In the genomic region with DNA sequence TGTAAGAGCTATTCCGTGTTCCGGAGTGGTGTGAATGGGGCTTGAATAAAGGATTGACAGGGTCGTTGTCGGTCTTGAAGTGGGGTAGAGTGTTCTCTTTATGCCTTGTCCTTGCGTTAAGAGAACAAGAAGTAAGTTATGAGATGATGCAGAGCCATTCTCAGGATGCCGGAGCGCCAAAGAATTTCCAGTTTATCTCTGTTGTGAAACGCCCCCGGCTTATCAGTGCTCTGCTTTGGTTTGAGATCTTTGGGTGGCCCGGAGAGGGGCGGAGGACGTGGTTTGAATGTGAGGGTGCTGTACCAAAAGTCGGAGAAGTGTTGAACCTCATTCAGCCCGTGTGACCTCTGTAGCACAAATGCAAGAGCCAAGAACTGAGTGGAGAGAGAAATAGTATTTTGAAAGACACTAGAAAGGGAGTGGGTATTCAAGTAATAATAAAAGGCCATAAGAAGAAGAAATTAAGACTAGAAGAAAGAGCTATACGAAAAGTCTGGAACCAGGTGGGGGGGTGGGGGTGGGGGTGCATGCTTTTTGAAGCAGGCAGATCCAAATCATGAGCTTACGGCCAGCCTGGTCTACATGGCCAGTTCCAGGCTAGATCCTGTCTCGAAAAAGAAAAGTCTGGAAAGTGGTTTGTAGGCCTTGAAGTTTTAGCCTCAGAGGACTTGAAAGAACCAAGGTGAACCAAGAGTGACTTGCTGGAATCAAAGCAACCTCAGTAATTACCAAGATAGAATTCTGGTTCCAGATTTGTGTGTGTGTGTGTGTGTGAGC, we compare ENCODE assay signal across 9 mouse cellular contexts. TPM values are rescaled to one million over a fixed set of nuclear protein-coding genes. Genes with fewer than 3 reads are reported as not detected.
DNase-seq lines count a peak whose midpoint lies in the region; ATAC-seq and TF ChIP-seq lines count a peak whose summit lies in the region.
"Had no signal": no experiment of that assay in that cellular context is flagged by ENCODE, and none has a peak within 500 bp of the region (broad histone marks: within the 10 kb centered on the region; RNA-seq: fewer than 3 reads in every experiment).

No protein-coding gene starts in this region.

- H3K9ac ChIP-seq in forebrain, embryonic 13.5 days = peak overlapping the region; percentile 76
- peak overlapping the region; percentile 79 for H3K9ac ChIP-seq in stomach, embryonic 16.5 days (ENCODE audit: low read length)

- peak overlapping the region; percentile 95 for H3K4me3 ChIP-seq in G1E (ENCODE audit: low read depth, low read length)
- peak overlapping the region; percentile 91 for H3K4me3 ChIP-seq in forebrain, embryonic 13.5 days
- H3K4me3 ChIP-seq in stomach, embryonic 16.5 days (replicated peaks; ENCODE audit: low read length) = peak overlapping the region; percentile 99

- H3K27ac ChIP-seq in forebrain, embryonic 13.5 days = peak overlapping the region; percentile 79
- H3K27ac ChIP-seq in stomach, embryonic 16.5 days (ENCODE audit: low read length) = peak overlapping the region; percentile 91

- H3K4me2 ChIP-seq in forebrain, embryonic 13.5 days = peak overlapping the region; percentile 81
- peak overlapping the region; percentile 67 for H3K4me2 ChIP-seq in stomach, embryonic 16.5 days (ENCODE audit: low read depth, low read length)

- 5% methylated on average over 17 of the region's 17 CpGs for WGBS in forebrain, embryonic 13.5 days
- 4% methylated on average over 17 of the region's 17 CpGs for WGBS in stomach, embryonic 16.5 days

- peak; percentile 71 for DNase-seq in heart, adult 11 months
- DNase-seq in heart, adult 18-20 months = no peak
- no peak for DNase-seq in G1E (ENCODE audit: low spot score)
- DNase-seq in kidney, postnatal 10 days = peak; percentile 51
- DNase-seq in c-Kit-positive CD71-positive TER-119-positive erythroid progenitor cells, embryonic 14.5 days (ENCODE audit: low spot score) = no peak

- ATAC-seq in G1E (ENCODE audit: extremely low read depth, insufficient number of reproducible peaks, low FRiP score, poor library complexity, severe bottlenecking) = no peak
- ATAC-seq in forebrain, embryonic 13.5 days = peak; percentile 3; the same call in 1 of the 2 replicates
- ATAC-seq in megakaryocyte, adult 5-6 weeks (ENCODE audit: poor library complexity, severe bottlenecking) = 0 out of 2 replicates have a peak, but pooled peaks have one; percentile 0
- ATAC-seq in stomach, embryonic 16.5 days (ENCODE audit: insufficient read depth, low FRiP score) = no peak

- no peaks in the 10 kb centered on the region for H3K9me3 ChIP-seq in G1E (replicated peaks)
- no peaks in the 10 kb centered on the region for H3K9me3 ChIP-seq in forebrain, embryonic 13.5 days (replicated peaks)
- no peaks in the 10 kb centered on the region for H3K9me3 ChIP-seq in stomach, embryonic 16.5 days (replicated peaks; ENCODE audit: control insufficient read depth, low read length)

- peaks cover 18% of the 10 kb centered on the region for H3K36me3 ChIP-seq in G1E (replicated peaks)
- H3K36me3 ChIP-seq in forebrain, embryonic 13.5 days (ENCODE audit: poor library complexity, severe bottlenecking) = peaks cover 4% of the 10 kb centered on the region
- no peaks in the 10 kb centered on the region; the same call in 1 of the 2 replicates for H3K36me3 ChIP-seq in stomach, embryonic 16.5 days (ENCODE audit: control insufficient read depth, insufficient read depth, low read length)

- H3K4me1 ChIP-seq in G1E (ENCODE audit: insufficient read depth, low read depth, low read length) = peaks cover 34% of the 10 kb centered on the region
- H3K4me1 ChIP-seq in forebrain, embryonic 13.5 days = peaks cover 26% of the 10 kb centered on the region
- peaks cover 19% of the 10 kb centered on the region for H3K4me1 ChIP-seq in stomach, embryonic 16.5 days (ENCODE audit: control insufficient read depth, insufficient read depth, low read length)

- TF ChIP-seq CTCF in G1E (IDR thresholded peaks at IDR 0.05; ENCODE audit: low read depth, low read length) = no peak

- H3K27me3 ChIP-seq in G1E (ENCODE audit: insufficient read depth, low read length) = no peaks in the 10 kb centered on the region
- H3K27me3 ChIP-seq in forebrain, embryonic 13.5 days = no peaks in the 10 kb centered on the region
- no peaks in the 10 kb centered on the region for H3K27me3 ChIP-seq in stomach, embryonic 16.5 days (ENCODE audit: control insufficient read depth, insufficient read depth, low read length)

RNA-seq across cellular contexts. Expression of a gene that starts 0.8 kb away (rescaled TPM):
- 10 to 100 TPM; 25.7 to 30.8 TPM for total RNA-seq in heart, adult 18-20 months (2021)
- total RNA-seq in G1E (2014; fragmentation: Nextera tagmentation) (144 and 154 TPM in 2 replicates), G1E (2017) (63.5 and 66.5 TPM in 2 replicates)
- polyA plus RNA-seq in G1E (2012) = 33.6 and 36.2 TPM in 2 replicates
- polyA plus RNA-seq in forebrain, embryonic 13.5 days (2015; fragmentation: Nextera tagmentation; extraction: Ambion mirVana) = 66.0 and 77.5 TPM in 2 replicates
- 78.8 and 84.7 TPM in 2 replicates for total RNA-seq in megakaryocyte, adult 5-6 weeks (2015)
- total RNA-seq in megakaryocyte, adult 5-6 weeks (2017) = 65.1 and 69.1 TPM in 2 replicates
- polyA plus RNA-seq in stomach, embryonic 16.5 days (2015; fragmentation: Nextera tagmentation; extraction: Ambion mirVana) = 59.3 and 66.0 TPM in 2 replicates

RNA-seq across cellular contexts. Expression of a gene that starts 26.0 kb away (rescaled TPM):
- 1 to 10 TPM; 6.6 to 7.0 TPM for total RNA-seq in heart, adult 18-20 months (2021)
- 65.4 and 105 TPM in 2 replicates for total RNA-seq in G1E (2014; fragmentation: Nextera tagmentation)
- total RNA-seq in G1E (2017) = 30.9 and 36.9 TPM in 2 replicates
- polyA plus RNA-seq in G1E (2012) = 159 and 170 TPM in 2 replicates
- 3.0 and 3.8 TPM in 2 replicates for polyA plus RNA-seq in forebrain, embryonic 13.5 days (2015; fragmentation: Nextera tagmentation; extraction: Ambion mirVana)
- 62.5 and 73.3 TPM in 2 replicates for total RNA-seq in megakaryocyte, adult 5-6 weeks (2015)
- 63.5 and 72.2 TPM in 2 replicates for total RNA-seq in megakaryocyte, adult 5-6 weeks (2017)
- polyA plus RNA-seq in stomach, embryonic 16.5 days (2015; fragmentation: Nextera tagmentation; extraction: Ambion mirVana) = 11.6 and 13.9 TPM in 2 replicates

RNA-seq across cellular contexts. Expression of a gene that starts 49.5 kb away (rescaled TPM):
- not detected for total RNA-seq in heart, adult 18-20 months (2021)
- total RNA-seq in G1E (2014; fragmentation: Nextera tagmentation) (not detected in 2 replicates), G1E (2017) (0.11 and 0.29 TPM in 2 replicates)
- polyA plus RNA-seq in G1E (2012) = not detected in 2 replicates
- polyA plus RNA-seq in forebrain, embryonic 13.5 days (2015; fragmentation: Nextera tagmentation; extraction: Ambion mirVana) = not detected in 2 replicates
- not detected in 2 replicates for total RNA-seq in megakaryocyte, adult 5-6 weeks (2015)
- 0.15 TPM in 1 of 2 replicates, not detected in the other for total RNA-seq in megakaryocyte, adult 5-6 weeks (2017)
- 0.10 and 0.24 TPM in 2 replicates for polyA plus RNA-seq in stomach, embryonic 16.5 days (2015; fragmentation: Nextera tagmentation; extraction: Ambion mirVana)
- total RNA-seq: heart, postnatal 36 days had no signal

Comparison
In these comparisons a context has a peak if more than half of its experiments do, and no peak if none do; other contexts are left out.
1. DNase-seq: peak in heart, adult 11 months (single experiment) and kidney, postnatal 10 days (single experiment); none in heart, adult 18-20 months (0 of 2), G1E (single experiment) and c-Kit-positive CD71-positive TER-119-positive erythroid progenitor cells, embryonic 14.5 days (single experiment).
2. ATAC-seq: peak in forebrain, embryonic 13.5 days (single experiment) and megakaryocyte, adult 5-6 weeks (single experiment); none in G1E (single experiment) and stomach, embryonic 16.5 days (single experiment).
3. Peak in every context shown above with its lines, with median percentiles within 50 percentile points of each other: H3K4me3 ChIP-seq.